Comparison of ENCODE assay signal across 8 mouse cellular contexts in the genomic region with DNA sequence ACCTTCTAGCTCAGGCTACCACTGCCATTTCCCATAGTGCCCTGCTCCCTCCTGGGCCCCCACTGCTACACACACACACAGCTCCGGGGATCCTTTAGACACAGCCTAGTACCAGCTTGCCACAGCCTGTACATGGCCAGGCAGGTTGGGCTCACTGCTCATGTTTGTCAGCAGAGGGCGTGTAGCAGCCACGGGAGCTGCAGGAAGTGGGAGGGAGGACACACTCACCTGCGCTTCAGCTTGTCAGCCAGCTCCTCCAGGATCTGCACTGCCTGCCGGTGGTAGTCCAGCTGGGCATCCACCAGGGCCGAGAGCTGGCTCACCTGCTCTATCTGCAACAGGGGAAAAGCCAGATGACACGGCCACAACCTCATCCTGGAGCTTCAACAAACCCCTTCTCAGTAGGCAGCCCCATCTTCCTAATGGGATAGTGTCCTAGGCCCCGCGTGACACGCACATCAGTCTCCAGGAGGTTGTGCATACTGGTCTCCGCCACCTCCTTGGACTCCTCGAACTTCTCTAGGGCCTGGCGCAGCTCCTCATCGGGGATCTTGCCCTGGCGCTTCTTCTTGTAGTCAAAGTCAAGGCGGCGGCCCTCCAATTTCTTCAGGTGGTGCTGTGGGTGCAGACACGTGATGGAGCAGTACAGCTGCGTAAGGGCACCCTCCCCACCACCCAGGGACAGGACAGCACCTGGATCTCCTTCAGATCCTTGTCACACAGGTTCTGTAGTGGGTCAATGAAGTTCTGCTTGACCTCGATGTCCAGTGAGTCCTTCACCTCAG. TPM values are rescaled to one million over a fixed set of nuclear protein-coding genes. Genes with fewer than 3 reads are reported as not detected.
DNase-seq lines count a peak whose midpoint lies in the region; ATAC-seq and TF ChIP-seq lines count a peak whose summit lies in the region.

No protein-coding gene starts in this region.

- peaks cover 7% of the 10 kb centered on the region for H3K4me1 ChIP-seq in midbrain, embryonic 11.5 days (ENCODE audit: control insufficient read depth, insufficient read depth, low read length)
- peaks cover 12% of the 10 kb centered on the region for H3K4me1 ChIP-seq in midbrain, embryonic 10.5 days
- H3K4me1 ChIP-seq in embryonic facial prominence, embryonic 13.5 days: peaks cover 21% of the 10 kb centered on the region
- H3K4me1 ChIP-seq in lung, embryonic 16.5 days (replicated peaks; ENCODE audit: control insufficient read depth, insufficient read depth, low read length): no peaks in the 10 kb centered on the region
- H3K4me1 ChIP-seq in spleen, adult 2 months (ENCODE audit: control insufficient read depth, insufficient read depth, insufficient read length): peaks cover 35% of the 10 kb centered on the region

- no peaks in the 10 kb centered on the region for H3K27me3 ChIP-seq in midbrain, embryonic 11.5 days (ENCODE audit: control insufficient read depth, insufficient read depth, low read length)
- no peaks in the 10 kb centered on the region for H3K27me3 ChIP-seq in midbrain, embryonic 10.5 days (ENCODE audit: low read depth, poor library complexity, severe bottlenecking)
- no peaks in the 10 kb centered on the region for H3K27me3 ChIP-seq in embryonic facial prominence, embryonic 13.5 days
- no peaks in the 10 kb centered on the region for H3K27me3 ChIP-seq in lung, embryonic 16.5 days (ENCODE audit: control insufficient read depth, insufficient read depth, low read depth, low read length)
- no peaks in the 10 kb centered on the region for H3K27me3 ChIP-seq in spleen, adult 2 months (ENCODE audit: control insufficient read depth, insufficient read depth, low read length)

- no peak overlapping the region for H3K9ac ChIP-seq in midbrain, embryonic 11.5 days (ENCODE audit: low read length)
- H3K9ac ChIP-seq in embryonic facial prominence, embryonic 13.5 days: no peak overlapping the region
- H3K9ac ChIP-seq in lung, embryonic 16.5 days (ENCODE audit: low read length): no peak overlapping the region

- H3K4me2 ChIP-seq in midbrain, embryonic 11.5 days: no peak overlapping the region
- H3K4me2 ChIP-seq in embryonic facial prominence, embryonic 13.5 days: no peak overlapping the region
- H3K4me2 ChIP-seq in lung, embryonic 16.5 days (ENCODE audit: low read depth, low read length): no peak overlapping the region

- no peaks in the 10 kb centered on the region for H3K9me3 ChIP-seq in midbrain, embryonic 11.5 days (ENCODE audit: control insufficient read depth, low read length)
- H3K9me3 ChIP-seq in midbrain, embryonic 10.5 days (replicated peaks): no peaks in the 10 kb centered on the region
- no peaks in the 10 kb centered on the region for H3K9me3 ChIP-seq in embryonic facial prominence, embryonic 13.5 days
- H3K9me3 ChIP-seq in lung, embryonic 16.5 days (ENCODE audit: control insufficient read depth, low read length): peaks cover under 1% of the 10 kb centered on the region; the same call in 1 of the 2 replicates

- H3K36me3 ChIP-seq in midbrain, embryonic 11.5 days (ENCODE audit: control insufficient read depth, insufficient read depth, low read length): peaks cover 26% of the 10 kb centered on the region
- peaks cover 81% of the 10 kb centered on the region for H3K36me3 ChIP-seq in midbrain, embryonic 10.5 days
- H3K36me3 ChIP-seq in embryonic facial prominence, embryonic 13.5 days: peaks cover 79% of the 10 kb centered on the region
- peaks cover 49% of the 10 kb centered on the region for H3K36me3 ChIP-seq in lung, embryonic 16.5 days (ENCODE audit: control insufficient read depth, insufficient read depth, low read length)
- peaks cover 34% of the 10 kb centered on the region for H3K36me3 ChIP-seq in spleen, adult 2 months (ENCODE audit: control insufficient read depth, insufficient read depth, low read length)

- no peak for TF ChIP-seq POLR2A in spleen, adult 2 months (IDR thresholded peaks at IDR 0.05; ENCODE audit: low read depth, low read length)

- WGBS in midbrain, embryonic 11.5 days: 82% methylated on average over 20 of the region's 20 CpGs
- 80% methylated on average over 20 of the region's 20 CpGs for WGBS in midbrain, embryonic 10.5 days
- WGBS in embryonic facial prominence, embryonic 13.5 days: 75% methylated on average over 20 of the region's 20 CpGs
- 71% methylated on average over 20 of the region's 20 CpGs for WGBS in lung, embryonic 16.5 days
- 72% methylated on average over 20 of the region's 20 CpGs for WGBS in spleen, adult 2 months

- no peak for DNase-seq in midbrain, embryonic 11.5 days (ENCODE audit: low spot score, missing footprints)
- DNase-seq in midbrain, embryonic 10.5 days (ENCODE audit: low spot score): no peak
- DNase-seq in kidney, adult 9 months: peak; percentile 69
- DNase-seq in spleen, adult 2 months (ENCODE audit: low read depth in 1 of 2, low spot score in 2 of 2): peak in 1 of 2 experiments; percentile 71
- no peak for DNase-seq in c-Kit-positive CD71-positive TER-119-positive erythroid progenitor cells, embryonic 14.5 days (ENCODE audit: low spot score)

- peak; percentile 25; the same call in 1 of the 2 replicates for ATAC-seq in midbrain, embryonic 11.5 days (ENCODE audit: low FRiP score)
- peak; percentile 41 for ATAC-seq in activated CD4-positive, CD25-positive, alpha-beta regulatory T cell, adult 4 months
- peak; percentile 18; the same call in 1 of the 2 replicates for ATAC-seq in embryonic facial prominence, embryonic 13.5 days (ENCODE audit: insufficient number of reproducible peaks, insufficient read depth, low FRiP score, low TSS enrichment, low read depth)
- 0 out of 2 replicates have a peak, but pooled peaks have one; percentile 21 for ATAC-seq in lung, embryonic 16.5 days (ENCODE audit: low read depth)

- H3K27ac ChIP-seq in midbrain, embryonic 11.5 days (ENCODE audit: low read depth, low read length): no peak overlapping the region
- no peak overlapping the region for H3K27ac ChIP-seq in midbrain, embryonic 10.5 days (replicated peaks)
- H3K27ac ChIP-seq in embryonic facial prominence, embryonic 13.5 days: no peak overlapping the region
- H3K27ac ChIP-seq in lung, embryonic 16.5 days (ENCODE audit: low read length): no peak overlapping the region
- H3K27ac ChIP-seq in spleen, adult 2 months (ENCODE audit: insufficient read depth, low read length): no peak overlapping the region

- no peak overlapping the region for H3K4me3 ChIP-seq in midbrain, embryonic 11.5 days (ENCODE audit: low read depth, low read length)
- no peak overlapping the region for H3K4me3 ChIP-seq in midbrain, embryonic 10.5 days
- H3K4me3 ChIP-seq in embryonic facial prominence, embryonic 13.5 days: no peak overlapping the region
- no peak overlapping the region for H3K4me3 ChIP-seq in lung, embryonic 16.5 days (ENCODE audit: low read length)
- H3K4me3 ChIP-seq in spleen, adult 2 months (ENCODE audit: extremely low read depth, insufficient read depth, insufficient read length): no peak overlapping the region

- TF ChIP-seq CTCF in spleen, adult 2 months (IDR thresholded peaks at IDR 0.05; ENCODE audit: extremely low read depth, insufficient read depth, insufficient read length, insufficient replicate concordance): peak; percentile 59; the same call in 1 of the 2 replicates

RNA-seq across cellular contexts. Expression of a gene that starts 13.0 kb away (rescaled TPM):
- 146 and 158 TPM in 2 replicates for polyA plus RNA-seq in midbrain, embryonic 11.5 days (2014; fragmentation: Nextera tagmentation; extraction: Ambion mirVana)
- 131 and 160 TPM in 2 replicates for polyA plus RNA-seq in midbrain, embryonic 10.5 days (2016; fragmentation: Nextera tagmentation; extraction: Ambion mirVana)
- polyA plus RNA-seq in activated CD4-positive, CD25-positive, alpha-beta regulatory T cell, adult 4 months (2017; shearing (Covaris generic)): 10 to 100 TPM; 22.9 to 23.8 TPM
- 132 and 134 TPM in 2 replicates for polyA plus RNA-seq in embryonic facial prominence, embryonic 13.5 days (2015; fragmentation: Nextera tagmentation; extraction: Ambion mirVana)
- polyA plus RNA-seq in lung, embryonic 16.5 days (2015; fragmentation: Nextera tagmentation; extraction: Ambion mirVana): 80.1 and 86.2 TPM in 2 replicates
- polyA plus RNA-seq in spleen, adult 2 months (2012; rRNA removed): 76.7 and 135 TPM in 2 replicates

RNA-seq across cellular contexts. Expression of a gene that starts 13.2 kb away (rescaled TPM):
- 3.6 and 4.5 TPM in 2 replicates for polyA plus RNA-seq in midbrain, embryonic 11.5 days (2014; fragmentation: Nextera tagmentation; extraction: Ambion mirVana)
- polyA plus RNA-seq in midbrain, embryonic 10.5 days (2016; fragmentation: Nextera tagmentation; extraction: Ambion mirVana): 5.2 and 5.5 TPM in 2 replicates
- under 1 TPM in 1 of 2 experiments, not detected in 1; 0.54 TPM for polyA plus RNA-seq in activated CD4-positive, CD25-positive, alpha-beta regulatory T cell, adult 4 months (2017; shearing (Covaris generic))
- polyA plus RNA-seq in embryonic facial prominence, embryonic 13.5 days (2015; fragmentation: Nextera tagmentation; extraction: Ambion mirVana): 10.2 TPM in 2 replicates
- polyA plus RNA-seq in lung, embryonic 16.5 days (2015; fragmentation: Nextera tagmentation; extraction: Ambion mirVana): 25.4 and 27.9 TPM in 2 replicates
- polyA plus RNA-seq in spleen, adult 2 months (2012; rRNA removed): 9.1 and 12.0 TPM in 2 replicates

RNA-seq across cellular contexts. Expression of a gene that starts 17.9 kb away (rescaled TPM):
- 106 and 118 TPM in 2 replicates for polyA plus RNA-seq in midbrain, embryonic 11.5 days (2014; fragmentation: Nextera tagmentation; extraction: Ambion mirVana)
- 161 and 162 TPM in 2 replicates for polyA plus RNA-seq in midbrain, embryonic 10.5 days (2016; fragmentation: Nextera tagmentation; extraction: Ambion mirVana)
- 100 to 1,000 TPM in 1 of 2 experiments, 10 to 100 TPM in 1; 84.9 to 114 TPM for polyA plus RNA-seq in activated CD4-positive, CD25-positive, alpha-beta regulatory T cell, adult 4 months (2017; shearing (Covaris generic))
- 175 and 185 TPM in 2 replicates for polyA plus RNA-seq in embryonic facial prominence, embryonic 13.5 days (2015; fragmentation: Nextera tagmentation; extraction: Ambion mirVana)
- polyA plus RNA-seq in lung, embryonic 16.5 days (2015; fragmentation: Nextera tagmentation; extraction: Ambion mirVana): 158 and 166 TPM in 2 replicates
- 72.3 and 80.8 TPM in 2 replicates for polyA plus RNA-seq in spleen, adult 2 months (2012; rRNA removed)

RNA-seq across cellular contexts. Expression of a gene that starts 21.7 kb away (rescaled TPM):
- polyA plus RNA-seq in midbrain, embryonic 11.5 days (2014; fragmentation: Nextera tagmentation; extraction: Ambion mirVana): 20.7 and 24.7 TPM in 2 replicates
- 45.4 and 49.3 TPM in 2 replicates for polyA plus RNA-seq in midbrain, embryonic 10.5 days (2016; fragmentation: Nextera tagmentation; extraction: Ambion mirVana)
- polyA plus RNA-seq in activated CD4-positive, CD25-positive, alpha-beta regulatory T cell, adult 4 months (2017; shearing (Covaris generic)): 1 to 10 TPM; 1.0 to 1.6 TPM
- polyA plus RNA-seq in embryonic facial prominence, embryonic 13.5 days (2015; fragmentation: Nextera tagmentation; extraction: Ambion mirVana): 25.8 and 34.8 TPM in 2 replicates
- 23.8 and 24.0 TPM in 2 replicates for polyA plus RNA-seq in lung, embryonic 16.5 days (2015; fragmentation: Nextera tagmentation; extraction: Ambion mirVana)
- 2.8 and 4.3 TPM in 2 replicates for polyA plus RNA-seq in spleen, adult 2 months (2012; rRNA removed)

RNA-seq across cellular contexts. Expression of a gene that starts 32.2 kb away (rescaled TPM):
- 61.2 and 65.6 TPM in 2 replicates for polyA plus RNA-seq in midbrain, embryonic 11.5 days (2014; fragmentation: Nextera tagmentation; extraction: Ambion mirVana)
- 78.4 and 95.0 TPM in 2 replicates for polyA plus RNA-seq in midbrain, embryonic 10.5 days (2016; fragmentation: Nextera tagmentation; extraction: Ambion mirVana)
- not detected for polyA plus RNA-seq in activated CD4-positive, CD25-positive, alpha-beta regulatory T cell, adult 4 months (2017; shearing (Covaris generic))
- 31.9 and 40.5 TPM in 2 replicates for polyA plus RNA-seq in embryonic facial prominence, embryonic 13.5 days (2015; fragmentation: Nextera tagmentation; extraction: Ambion mirVana)
- polyA plus RNA-seq in lung, embryonic 16.5 days (2015; fragmentation: Nextera tagmentation; extraction: Ambion mirVana): 4.5 and 6.8 TPM in 2 replicates
- 0.06 and 0.07 TPM in 2 replicates for polyA plus RNA-seq in spleen, adult 2 months (2012; rRNA removed)
